8 mouse cellular contexts compared by ENCODE assay signal in the genomic region with DNA sequence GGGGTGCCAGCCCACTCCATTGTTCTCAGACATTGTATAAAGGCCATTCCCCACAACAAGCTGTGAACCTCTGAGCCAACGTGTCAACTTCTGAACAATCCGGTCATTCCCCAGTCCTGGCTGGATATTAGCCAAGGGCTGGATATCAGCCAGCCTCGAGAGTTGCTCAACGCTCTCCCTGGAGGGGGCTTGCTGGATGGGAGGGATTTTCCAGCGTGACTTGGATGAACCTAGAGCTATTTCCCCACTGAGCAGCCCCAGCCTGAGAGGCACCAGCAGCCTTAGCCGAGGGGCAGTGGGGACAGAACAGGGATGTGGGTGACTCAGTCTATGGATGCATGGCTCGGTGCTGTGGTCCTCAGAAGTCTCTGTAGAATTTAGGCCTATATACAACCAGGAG. TPM values are rescaled to one million over a fixed set of nuclear protein-coding genes. Genes with fewer than 3 reads are reported as not detected.
DNase-seq lines count a peak whose midpoint lies in the region; ATAC-seq and TF ChIP-seq lines count a peak whose summit lies in the region.

No protein-coding gene starts in this region.

- peak overlapping the region; percentile 87 for H3K27ac ChIP-seq in intestine, embryonic 14.5 days (ENCODE audit: low read depth)
- no peak overlapping the region for H3K27ac ChIP-seq in intestine, postnatal 0 days (ENCODE audit: low read depth, low read length)
- H3K27ac ChIP-seq in forebrain, embryonic 13.5 days: peak overlapping the region; percentile 48; the same call in 1 of the 2 replicates
- peak overlapping the region; percentile 27; the same call in 1 of the 2 replicates for H3K27ac ChIP-seq in heart, postnatal 0 days (ENCODE audit: low read depth)

- WGBS in intestine, embryonic 14.5 days: 19% methylated on average over 7 of the region's 7 CpGs
- 19% methylated on average over 7 of the region's 7 CpGs for WGBS in intestine, postnatal 0 days
- WGBS in forebrain, embryonic 13.5 days: 8% methylated on average over 7 of the region's 7 CpGs
- WGBS in heart, postnatal 0 days: 8% methylated on average over 7 of the region's 7 CpGs

- ATAC-seq in intestine, embryonic 14.5 days (replicated peaks; ENCODE audit: low FRiP score, low TSS enrichment, low read depth): peak; percentile 20
- ATAC-seq in intestine, postnatal 0 days: no peak
- ATAC-seq in forebrain, embryonic 13.5 days: peak; percentile 30; the same call in 1 of the 2 replicates
- peak; percentile 66 for ATAC-seq in heart, postnatal 0 days (ENCODE audit: insufficient read depth, low read depth)
- ATAC-seq in monocyte, adult 5-6 weeks (replicated peaks; ENCODE audit: insufficient number of reproducible peaks, low FRiP score, low TSS enrichment, poor library complexity, severe bottlenecking): no peak

- TF ChIP-seq CTCF in intestine, postnatal 0 days (IDR thresholded peaks at IDR 0.05; ENCODE audit: low read depth): no peak
- TF ChIP-seq CTCF in heart, postnatal 0 days (IDR thresholded peaks at IDR 0.05; ENCODE audit: low read depth): no peak

- no peak overlapping the region for H3K9ac ChIP-seq in intestine, embryonic 14.5 days (ENCODE audit: low read length)
- no peak overlapping the region for H3K9ac ChIP-seq in intestine, postnatal 0 days (ENCODE audit: low read depth, low read length)
- H3K9ac ChIP-seq in forebrain, embryonic 13.5 days: peak overlapping the region; percentile 36; the same call in 1 of the 2 replicates
- no peak overlapping the region for H3K9ac ChIP-seq in heart, postnatal 0 days (replicated peaks; ENCODE audit: low read depth, low read length)

- no peak for TF ChIP-seq EP300 in heart, postnatal 0 days (IDR thresholded peaks at IDR 0.05; ENCODE audit: low read depth)

- H3K4me3 ChIP-seq in intestine, embryonic 14.5 days (ENCODE audit: low read depth, low read length): no peak overlapping the region
- H3K4me3 ChIP-seq in intestine, postnatal 0 days (ENCODE audit: low read depth, low read length): no peak overlapping the region
- H3K4me3 ChIP-seq in forebrain, embryonic 13.5 days: no peak overlapping the region
- H3K4me3 ChIP-seq in heart, postnatal 0 days (ENCODE audit: low read depth, low read length): no peak overlapping the region

- H3K9me3 ChIP-seq in intestine, embryonic 14.5 days (ENCODE audit: control insufficient read depth, low read length): no peaks in the 10 kb centered on the region
- H3K9me3 ChIP-seq in intestine, postnatal 0 days (ENCODE audit: control insufficient read depth): no peaks in the 10 kb centered on the region
- H3K9me3 ChIP-seq in forebrain, embryonic 13.5 days (replicated peaks): no peaks in the 10 kb centered on the region
- no peaks in the 10 kb centered on the region for H3K9me3 ChIP-seq in heart, postnatal 0 days (replicated peaks; ENCODE audit: control insufficient read depth, low read length)

- no peaks in the 10 kb centered on the region for H3K36me3 ChIP-seq in intestine, embryonic 14.5 days (ENCODE audit: control insufficient read depth, insufficient read depth, low read length)
- no peaks in the 10 kb centered on the region for H3K36me3 ChIP-seq in intestine, postnatal 0 days (ENCODE audit: control insufficient read depth, insufficient read depth)
- H3K36me3 ChIP-seq in forebrain, embryonic 13.5 days (ENCODE audit: poor library complexity, severe bottlenecking): no peaks in the 10 kb centered on the region
- no peaks in the 10 kb centered on the region for H3K36me3 ChIP-seq in heart, postnatal 0 days (replicated peaks; ENCODE audit: control insufficient read depth, insufficient read depth, low read length)

- peak overlapping the region; percentile 28; the same call in 1 of the 2 replicates for H3K4me2 ChIP-seq in intestine, embryonic 14.5 days (ENCODE audit: low read length)
- no peak overlapping the region for H3K4me2 ChIP-seq in intestine, postnatal 0 days (replicated peaks; ENCODE audit: low read depth)
- peak overlapping the region; percentile 22; the same call in 1 of the 2 replicates for H3K4me2 ChIP-seq in forebrain, embryonic 13.5 days
- no peak overlapping the region for H3K4me2 ChIP-seq in heart, postnatal 0 days (ENCODE audit: low read depth, low read length)

- peaks cover 30% of the 10 kb centered on the region for H3K4me1 ChIP-seq in intestine, embryonic 14.5 days (replicated peaks; ENCODE audit: control insufficient read depth, insufficient read depth, low read length)
- no peaks in the 10 kb centered on the region for H3K4me1 ChIP-seq in intestine, postnatal 0 days (replicated peaks; ENCODE audit: control insufficient read depth, insufficient read depth, low read length)
- H3K4me1 ChIP-seq in forebrain, embryonic 13.5 days: peaks cover 15% of the 10 kb centered on the region
- H3K4me1 ChIP-seq in heart, postnatal 0 days (ENCODE audit: control insufficient read depth, insufficient read depth): peaks cover 18% of the 10 kb centered on the region

- no peaks in the 10 kb centered on the region for H3K27me3 ChIP-seq in intestine, embryonic 14.5 days (replicated peaks; ENCODE audit: control insufficient read depth, insufficient read depth, low read length)
- no peaks in the 10 kb centered on the region for H3K27me3 ChIP-seq in intestine, postnatal 0 days (replicated peaks; ENCODE audit: control insufficient read depth, insufficient read depth, low read length)
- peaks cover 14% of the 10 kb centered on the region for H3K27me3 ChIP-seq in forebrain, embryonic 13.5 days
- no peaks in the 10 kb centered on the region for H3K27me3 ChIP-seq in heart, postnatal 0 days (ENCODE audit: control insufficient read depth, insufficient read depth, low read length)

- DNase-seq in intestine, embryonic 14.5 days (ENCODE audit: low spot score): peak; percentile 69
- peak; percentile 84 for DNase-seq in heart, postnatal 0 days (ENCODE audit: low spot score)
- DNase-seq in kidney, postnatal 25 days: peak; percentile 72 to 77
- DNase-seq in lung, adult 18-20 months: peak; percentile 87 to 92
- peak; percentile 91 for DNase-seq in retina, postnatal 1 day

RNA-seq across cellular contexts. Expression of a gene that starts 51.0 kb away (rescaled TPM):
- 3.6 and 3.9 TPM in 2 replicates for polyA plus RNA-seq in intestine, embryonic 14.5 days (2014; fragmentation: Nextera tagmentation; extraction: Ambion mirVana)
- polyA plus RNA-seq in intestine, postnatal 0 days (2015; fragmentation: Nextera tagmentation; extraction: Ambion mirVana): 0.80 and 1.1 TPM in 2 replicates
- polyA plus RNA-seq in forebrain, embryonic 13.5 days (2015; fragmentation: Nextera tagmentation; extraction: Ambion mirVana): 0.19 and 0.23 TPM in 2 replicates
- 22.9 and 33.9 TPM in 2 replicates for total RNA-seq in heart, postnatal 0 days (2014; rRNA removed; ENCODE audit: low replicate concordance)
- polyA plus RNA-seq in heart, postnatal 0 days (2015; fragmentation: Nextera tagmentation; extraction: Ambion mirVana): 4.3 and 4.4 TPM in 2 replicates
- 0.39 to 9.2 TPM (median 6.3 TPM) in 3 replicates for total RNA-seq in monocyte, adult 5-6 weeks (2017)

Comparison
In these comparisons a context has a peak if more than half of its experiments do, and no peak if none do; other contexts are left out.
1. ATAC-seq: peak in intestine, embryonic 14.5 days (single experiment), forebrain, embryonic 13.5 days (single experiment) and heart, postnatal 0 days (single experiment); none in intestine, postnatal 0 days (single experiment) and monocyte, adult 5-6 weeks (single experiment).
2. H3K4me2 ChIP-seq: peak in intestine, embryonic 14.5 days (single experiment) and forebrain, embryonic 13.5 days (single experiment); none in intestine, postnatal 0 days (single experiment) and heart, postnatal 0 days (single experiment).
3. Peak in every context shown above with its lines, with median percentiles within 50 percentile points of each other: DNase-seq.